Mouse (Mus musculus): ENCODE results near the gene Stmn1. TPM values are rescaled to one million over a fixed set of nuclear protein-coding genes. Genes with fewer than 3 reads are reported as not detected.

The Stmn1 gene
- total RNA-seq (2014; rRNA removed): 1,269 and 1,609 TPM in 2 replicates
- polyA plus RNA-seq (2015; fragmentation: Nextera tagmentation; extraction: Ambion mirVana): 6,261 and 6,359 TPM in 2 replicates

DNA sequence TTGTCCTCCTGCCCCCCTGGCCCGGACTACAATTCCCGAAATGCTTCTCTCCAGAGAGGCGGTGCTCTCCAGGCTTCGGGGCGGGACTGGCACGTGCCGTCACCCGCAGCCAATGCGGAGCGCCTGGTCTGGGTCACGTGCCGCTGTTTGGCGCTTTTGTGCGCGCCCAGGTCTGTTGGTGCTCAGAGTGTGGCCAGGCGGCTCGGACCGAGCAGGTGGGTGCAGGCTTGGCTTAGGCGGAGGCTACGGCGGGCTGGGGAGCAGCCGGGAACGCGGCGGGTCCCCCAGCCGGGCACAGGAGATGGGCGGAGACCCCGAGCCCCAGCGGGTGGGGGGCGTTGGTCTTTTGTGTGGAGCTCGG, at the start of gene Stmn1:
Gene Stmn1 (plus strand): TSS at position 106 of the 361 bp plus-strand sequence.
- peak within 1 kb of the TSS; percentile 99 for H3K27ac ChIP-seq (ENCODE audit: low read depth, low read length)
- TF ChIP-seq CTCF (IDR thresholded peaks at IDR 0.05): no peak
- peaks cover 22% of the 10 kb centered on the region; the same call in 1 of the 2 replicates for H3K4me1 ChIP-seq (ENCODE audit: insufficient read depth, low read length)
- ATAC-seq (ENCODE audit: low FRiP score) (peak; percentile 95), DNase-seq (ENCODE audit: low spot score) (peak; percentile 99)
- peak within 1 kb of the TSS; percentile 86 for H3K4me2 ChIP-seq (ENCODE audit: low read depth, low read length, poor library complexity, severe bottlenecking)
- H3K27me3 ChIP-seq (ENCODE audit: insufficient read depth, low read length): no peaks in the 10 kb centered on the region
- H3K9me3 ChIP-seq (ENCODE audit: low read length): no peaks in the 10 kb centered on the region
- H3K9ac ChIP-seq (replicated peaks; ENCODE audit: low read length, poor library complexity, severe bottlenecking): peak within 1 kb of the TSS; percentile 99
- peak within 1 kb of the TSS; percentile 94 for H3K4me3 ChIP-seq (ENCODE audit: low read depth, low read length)
- 0% methylated on average over 31 of the region's 31 CpGs for WGBS
- no peaks in the 10 kb centered on the region for H3K36me3 ChIP-seq (ENCODE audit: insufficient read depth, low read length)

DNA sequence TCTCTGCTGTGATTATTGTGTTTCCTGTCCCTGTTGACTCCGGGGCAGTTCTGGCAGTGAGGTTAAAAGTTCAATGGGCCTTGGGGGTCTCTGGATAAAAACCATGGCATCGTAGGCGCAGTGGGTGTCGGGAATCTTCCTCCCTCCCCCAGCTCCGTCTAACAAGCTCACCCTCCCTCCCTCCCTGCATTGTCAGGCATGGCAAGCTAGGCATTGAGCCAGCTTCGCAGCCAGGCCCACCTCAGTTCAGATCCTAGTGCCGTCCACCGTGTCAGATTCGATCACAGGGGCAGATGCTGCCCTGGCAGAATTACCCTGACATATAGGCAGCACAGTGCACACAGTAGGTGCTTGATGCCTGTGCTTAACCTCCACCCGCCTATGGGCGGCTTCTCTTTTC, 46.1 kb upstream of the Stmn1 start:
- no peak for TF ChIP-seq CTCF (IDR thresholded peaks at IDR 0.05)
- H3K4me3 ChIP-seq (ENCODE audit: low read depth, low read length): no peak overlapping the region
- no peak overlapping the region for H3K27ac ChIP-seq (ENCODE audit: low read depth, low read length)
- H3K9me3 ChIP-seq (ENCODE audit: low read length): no peaks in the 10 kb centered on the region
- H3K4me1 ChIP-seq (ENCODE audit: insufficient read depth, low read length): no peaks in the 10 kb centered on the region
- H3K27me3 ChIP-seq (ENCODE audit: insufficient read depth, low read length): no peaks in the 10 kb centered on the region
- no peak for DNase-seq (ENCODE audit: low spot score)
- 69% methylated on average over 11 of the region's 11 CpGs for WGBS
- ATAC-seq (ENCODE audit: low FRiP score): no peak
- H3K4me2 ChIP-seq (ENCODE audit: low read depth, low read length, poor library complexity, severe bottlenecking): no peak overlapping the region
- H3K36me3 ChIP-seq (ENCODE audit: insufficient read depth, low read length): peaks cover 3% of the 10 kb centered on the region
- H3K9ac ChIP-seq (replicated peaks; ENCODE audit: low read length, poor library complexity, severe bottlenecking): no peak overlapping the region

DNA sequence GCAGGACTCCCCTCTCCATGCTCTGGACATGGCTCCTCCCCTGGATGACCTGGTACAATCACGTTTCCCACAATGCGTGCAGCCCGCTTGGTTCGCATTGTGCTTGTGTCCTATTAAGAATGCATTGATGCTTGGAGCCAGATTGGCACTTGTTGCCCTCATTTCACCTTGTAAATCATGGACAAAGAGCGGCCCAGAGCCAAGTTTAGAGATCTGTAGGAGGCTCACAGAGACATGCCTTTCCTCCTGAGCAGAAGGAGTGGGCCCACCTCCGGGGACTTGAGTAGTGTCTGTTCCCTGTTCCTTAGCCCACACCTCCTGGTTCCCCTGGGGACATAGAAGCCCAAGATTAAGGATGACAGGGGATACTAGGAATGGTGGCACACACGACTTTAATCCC, 44.2 kb upstream of the Stmn1 start:
- H3K9me3 ChIP-seq (ENCODE audit: low read length): no peaks in the 10 kb centered on the region
- H3K4me1 ChIP-seq (ENCODE audit: insufficient read depth, low read length): no peaks in the 10 kb centered on the region
- H3K27ac ChIP-seq (ENCODE audit: low read depth, low read length): no peak overlapping the region
- no peak overlapping the region for H3K4me2 ChIP-seq (ENCODE audit: low read depth, low read length, poor library complexity, severe bottlenecking)
- no peak overlapping the region for H3K9ac ChIP-seq (replicated peaks; ENCODE audit: low read length, poor library complexity, severe bottlenecking)
- WGBS: 87% methylated on average over 7 of the region's 7 CpGs
- ATAC-seq (ENCODE audit: low FRiP score) (no peak), DNase-seq (ENCODE audit: low spot score) (no peak)
- H3K27me3 ChIP-seq (ENCODE audit: insufficient read depth, low read length): no peaks in the 10 kb centered on the region
- TF ChIP-seq CTCF (IDR thresholded peaks at IDR 0.05): no peak
- no peaks in the 10 kb centered on the region; the same call in 1 of the 2 replicates for H3K36me3 ChIP-seq (ENCODE audit: insufficient read depth, low read length)
- no peak overlapping the region for H3K4me3 ChIP-seq (ENCODE audit: low read depth, low read length)

DNA sequence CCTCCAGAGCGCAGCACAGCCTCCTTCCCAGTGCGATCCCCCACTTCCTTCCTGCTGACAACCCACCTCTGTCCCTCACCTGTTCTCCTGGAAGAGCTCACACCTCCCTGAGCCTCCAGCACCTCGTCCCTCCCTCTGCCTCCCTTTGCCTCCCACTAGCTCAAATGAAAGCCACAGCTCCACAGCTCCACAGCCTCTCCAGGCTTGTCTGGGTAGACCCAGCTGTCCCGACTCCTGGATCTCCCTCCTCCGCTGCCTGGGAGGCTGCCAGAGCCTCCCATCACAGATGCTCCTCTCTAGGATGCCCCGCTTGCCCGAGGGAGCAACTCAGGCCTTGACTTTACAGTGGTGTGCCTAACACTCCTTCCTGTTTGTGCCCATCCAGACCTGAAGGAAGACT, 43.0 kb upstream of the Stmn1 start:
- H3K4me1 ChIP-seq (ENCODE audit: insufficient read depth, low read length): peaks cover 2% of the 10 kb centered on the region; the same call in 1 of the 2 replicates
- no peaks in the 10 kb centered on the region for H3K27me3 ChIP-seq (ENCODE audit: insufficient read depth, low read length)
- H3K27ac ChIP-seq (ENCODE audit: low read depth, low read length): no peak overlapping the region
- no peak overlapping the region for H3K9ac ChIP-seq (replicated peaks; ENCODE audit: low read length, poor library complexity, severe bottlenecking)
- ATAC-seq (ENCODE audit: low FRiP score) (no peak), DNase-seq (ENCODE audit: low spot score) (no peak)
- H3K36me3 ChIP-seq (ENCODE audit: insufficient read depth, low read length): no peaks in the 10 kb centered on the region; the same call in 1 of the 2 replicates
- no peaks in the 10 kb centered on the region for H3K9me3 ChIP-seq (ENCODE audit: low read length)
- no peak overlapping the region for H3K4me3 ChIP-seq (ENCODE audit: low read depth, low read length)
- WGBS: 80% methylated on average over 7 of the region's 7 CpGs
- H3K4me2 ChIP-seq (ENCODE audit: low read depth, low read length, poor library complexity, severe bottlenecking): no peak overlapping the region
- TF ChIP-seq CTCF (IDR thresholded peaks at IDR 0.05): no peak

DNA sequence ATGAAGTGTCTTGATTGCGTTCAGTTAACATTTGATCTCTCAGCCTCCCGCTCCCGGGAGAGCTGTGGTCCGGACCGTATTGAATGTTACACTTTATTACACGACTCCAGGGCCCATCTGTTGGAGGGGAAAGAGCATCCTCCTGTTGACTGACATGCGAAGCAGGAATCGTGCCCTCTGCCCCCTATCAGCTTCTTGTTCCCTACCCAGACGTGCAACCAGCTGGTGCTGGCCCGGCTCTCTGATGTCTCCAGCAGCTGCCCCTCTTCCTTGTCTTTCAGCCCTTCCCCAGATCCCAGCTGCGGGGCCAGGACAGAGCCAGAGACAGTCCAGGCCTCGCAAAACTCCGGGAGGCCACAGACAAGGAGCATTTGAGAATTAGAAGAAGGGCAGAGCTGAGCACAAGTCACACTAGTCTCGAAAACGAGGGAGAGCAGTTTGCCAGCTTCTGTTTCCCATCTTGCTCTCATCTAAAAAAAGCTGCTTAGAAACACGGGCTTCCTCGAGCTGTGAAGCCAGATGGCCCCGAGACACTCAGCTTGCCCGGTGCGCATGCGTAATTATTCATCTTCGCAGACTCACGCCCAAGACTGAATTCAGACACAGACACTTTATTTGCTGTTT, 37.6 kb upstream of the Stmn1 start:
- Histone ChIP-seq H3K9me3 (ENCODE audit: low read length) (no peaks in the 10 kb centered on the region), H3K27ac (ENCODE audit: low read depth, low read length) (peak overlapping the region; percentile 85), H3K27me3 (ENCODE audit: insufficient read depth, low read length) (no peaks in the 10 kb centered on the region), H3K4me1 (ENCODE audit: insufficient read depth, low read length) (peaks cover 6% of the 10 kb centered on the region), H3K36me3 (ENCODE audit: insufficient read depth, low read length) (no peaks in the 10 kb centered on the region), H3K9ac (replicated peaks; ENCODE audit: low read length, poor library complexity, severe bottlenecking) (peak overlapping the region; percentile 13; the same call in 1 of the 2 replicates), H3K4me2 (ENCODE audit: low read depth, low read length, poor library complexity, severe bottlenecking) (0 out of 2 replicates have a peak overlapping the region, but pooled peaks have one; percentile 20), H3K4me3 (ENCODE audit: low read depth, low read length) (no peak overlapping the region)
- TF ChIP-seq CTCF (IDR thresholded peaks at IDR 0.05): no peak
- DNase-seq (ENCODE audit: low spot score) (peak; percentile 94), ATAC-seq (ENCODE audit: low FRiP score) (peak; percentile 54)
- WGBS: 12% methylated on average over 23 of the region's 23 CpGs

DNA sequence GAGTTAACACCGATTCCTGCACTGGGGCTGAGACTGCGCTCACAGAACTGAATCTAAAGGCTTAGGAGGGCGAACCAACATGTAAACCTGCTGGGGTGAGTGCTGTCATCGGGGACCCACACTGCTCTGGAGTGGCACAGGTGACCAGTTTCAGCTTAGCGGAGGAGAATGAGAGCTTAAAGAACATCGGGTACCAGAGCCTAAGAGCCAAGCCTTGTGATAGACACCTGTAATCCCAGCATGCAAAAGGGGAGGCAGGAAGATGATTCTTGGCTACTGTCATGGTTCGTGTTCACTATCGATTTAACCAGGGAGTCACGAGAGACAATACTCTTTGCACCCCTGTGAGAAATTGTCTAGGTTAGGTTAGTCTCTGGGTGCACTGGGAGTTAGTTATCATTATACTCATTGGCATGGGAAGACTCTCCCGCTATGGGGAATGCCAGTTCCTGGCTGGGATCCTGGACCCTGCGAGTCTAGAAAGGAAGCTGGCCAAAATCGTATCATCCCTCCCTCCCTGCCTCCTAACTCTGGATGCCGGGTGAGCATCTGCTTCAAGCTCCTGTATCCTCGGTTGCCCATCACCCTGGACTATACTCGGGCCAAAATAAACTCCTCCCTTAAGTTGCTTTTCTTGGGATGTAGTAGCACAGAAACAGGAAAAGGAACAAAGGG, 35.3 kb upstream of the Stmn1 start:
- peak; percentile 48 for DNase-seq (ENCODE audit: low spot score)

More for the DNA sequence above, 35.3 kb upstream of the Stmn1 start:
- H3K9me3 ChIP-seq (ENCODE audit: low read length): no peaks in the 10 kb centered on the region
- no peak for TF ChIP-seq CTCF (IDR thresholded peaks at IDR 0.05)
- ATAC-seq (ENCODE audit: low FRiP score): no peak
- peaks cover 6% of the 10 kb centered on the region for H3K4me1 ChIP-seq (ENCODE audit: insufficient read depth, low read length)
- H3K4me3 ChIP-seq (ENCODE audit: low read depth, low read length): no peak overlapping the region
- H3K27ac ChIP-seq (ENCODE audit: low read depth, low read length): no peak overlapping the region
- H3K36me3 ChIP-seq (ENCODE audit: insufficient read depth, low read length): no peaks in the 10 kb centered on the region
- H3K9ac ChIP-seq (replicated peaks; ENCODE audit: low read length, poor library complexity, severe bottlenecking): no peak overlapping the region
- no peaks in the 10 kb centered on the region for H3K27me3 ChIP-seq (ENCODE audit: insufficient read depth, low read length)
- no peak overlapping the region for H3K4me2 ChIP-seq (ENCODE audit: low read depth, low read length, poor library complexity, severe bottlenecking)
- 79% methylated on average over 15 of the region's 15 CpGs for WGBS

Data from midbrain, postnatal 0 days (tissue).